Mouse (Mus musculus) CD4-positive helper T cell, adult 2 months (primary cell): ENCODE measurements at regions not wholly inside any gene's neighbourhood (a gene's known extent, or its start where the extent isn't known, plus 50 kb on each side); places are given as distances from the start of the nearest gene placed in this dataset.

Experiments
- DNase-seq: peaks from one replicate; pipeline ENCODE4 v3.0.0-alpha.2; 2012; ENCODE audit warnings: low read depth, missing footprints, low spot score

DNA sequence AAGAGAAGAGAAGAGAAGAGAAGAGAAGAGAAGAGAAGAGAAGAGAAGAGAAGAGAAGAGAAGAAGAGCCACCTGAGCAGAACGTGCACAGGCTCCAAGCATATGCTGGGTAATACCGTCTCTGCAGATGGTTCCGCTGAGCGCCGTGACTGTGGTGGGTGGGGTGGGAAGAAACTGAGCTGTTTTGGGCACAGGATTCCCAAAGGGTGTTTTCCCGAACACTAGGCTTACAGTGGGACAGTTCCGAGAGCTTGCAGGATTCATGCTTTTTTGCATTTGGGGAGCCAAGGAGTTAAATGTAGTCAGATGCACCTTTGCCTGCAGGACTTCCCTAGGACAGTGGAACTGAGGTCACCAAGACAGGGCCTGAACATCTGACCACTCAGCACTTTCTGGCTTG is 142.3 kb upstream of the Lrfn2 start:
- DNase-seq: no peak

DNA sequence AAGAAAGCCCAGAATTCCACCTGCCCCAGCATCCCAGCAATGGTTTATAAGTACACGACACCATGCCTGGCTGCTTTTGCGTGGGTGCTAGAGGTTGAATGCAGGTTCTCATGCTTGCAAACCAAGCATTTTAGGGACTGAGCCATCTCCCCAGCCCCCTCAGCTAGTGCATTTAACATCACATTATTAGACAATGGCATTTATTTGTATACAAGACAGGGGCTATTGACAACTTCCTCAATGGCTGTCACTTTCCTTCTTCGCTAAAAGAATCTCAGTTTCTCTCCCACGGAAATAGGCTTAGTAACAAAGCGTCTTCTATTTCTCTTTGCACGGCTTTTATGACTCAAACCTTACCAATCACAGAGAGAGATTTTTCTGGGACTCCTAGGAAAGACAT is 141.7 kb upstream of the Lrfn2 start:
- no peak for DNase-seq

DNA sequence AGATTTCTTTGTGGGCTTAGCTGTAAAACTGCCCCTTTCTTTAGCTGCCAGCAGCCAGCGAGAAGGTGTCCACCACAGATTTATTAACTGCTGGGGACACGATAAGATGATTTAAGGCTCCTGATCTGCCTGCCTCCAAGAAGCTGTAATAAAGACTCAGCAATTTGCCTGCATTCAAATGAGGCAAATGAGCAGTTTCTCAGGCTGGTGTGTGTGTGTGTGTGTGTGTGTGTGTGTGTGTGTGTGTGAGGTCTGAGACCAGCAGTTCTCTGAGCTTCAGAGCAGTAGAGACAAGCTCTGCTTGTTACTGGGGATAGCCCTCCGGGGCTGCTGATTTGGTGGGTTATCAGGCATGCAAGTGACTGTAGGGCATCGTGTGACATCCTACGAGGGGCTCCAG is 139.2 kb upstream of the Lrfn2 start:
- DNase-seq: no peak

DNA sequence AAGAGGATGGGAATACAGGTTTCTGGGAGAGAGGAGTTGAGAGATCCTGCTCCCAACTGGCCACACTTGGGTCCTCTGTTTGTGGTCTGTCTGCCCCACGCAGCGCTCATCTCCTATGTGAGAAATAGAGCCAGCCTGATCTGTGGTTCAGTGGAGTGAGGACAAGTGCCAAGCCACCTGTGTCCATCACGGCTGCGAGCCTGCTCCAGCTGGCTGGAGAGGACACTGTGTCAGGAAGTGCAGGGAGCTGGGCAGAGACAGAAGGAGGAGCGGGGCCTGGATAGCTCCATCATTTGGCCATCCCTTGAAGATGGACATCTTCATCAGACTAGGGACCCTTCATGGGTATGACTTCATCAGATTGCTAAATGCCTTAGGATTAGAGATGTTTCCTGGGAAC is 136.4 kb upstream of the Lrfn2 start:
- DNase-seq: no peak

DNA sequence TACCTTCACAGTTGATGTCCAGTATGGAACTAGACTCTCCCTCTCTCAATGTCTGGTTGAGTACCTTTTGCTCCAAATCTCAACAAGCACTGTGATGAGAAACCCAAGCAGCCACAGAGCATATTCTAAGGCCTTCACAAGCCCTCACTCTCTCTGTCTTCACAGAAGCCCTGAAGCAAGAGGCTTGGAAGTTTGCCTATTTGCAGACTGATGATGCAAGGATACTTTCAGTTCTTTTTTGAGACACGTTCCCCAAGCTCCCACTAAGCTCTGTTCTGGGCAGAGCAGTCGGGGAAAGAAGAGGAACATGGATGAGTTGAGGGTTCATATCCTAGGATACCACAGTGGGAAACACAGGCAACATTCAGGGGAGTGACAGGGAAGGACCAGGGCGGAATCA is 134.0 kb upstream of the Lrfn2 start:
- DNase-seq: no peak

DNA sequence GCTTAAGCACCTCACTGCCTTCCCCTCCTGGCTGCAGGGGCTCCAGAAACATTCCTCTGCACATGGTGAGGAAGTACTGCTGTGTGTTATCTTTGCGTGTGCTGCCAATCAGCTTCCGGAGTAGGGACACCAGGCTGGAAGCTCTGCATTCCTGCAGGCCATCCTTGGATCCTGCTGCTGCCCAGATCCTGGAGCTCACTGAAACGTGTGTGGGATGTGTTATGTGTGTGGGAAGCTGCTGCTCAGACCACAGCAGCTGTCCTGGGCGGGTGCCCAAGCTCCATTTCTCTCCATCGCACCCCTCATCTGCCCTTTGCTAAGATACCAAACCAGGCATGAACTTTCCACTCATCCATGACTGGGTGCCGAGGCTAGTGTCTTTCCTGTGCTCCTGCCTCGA is 129.5 kb upstream of the Lrfn2 start:
- DNase-seq: no peak

DNA sequence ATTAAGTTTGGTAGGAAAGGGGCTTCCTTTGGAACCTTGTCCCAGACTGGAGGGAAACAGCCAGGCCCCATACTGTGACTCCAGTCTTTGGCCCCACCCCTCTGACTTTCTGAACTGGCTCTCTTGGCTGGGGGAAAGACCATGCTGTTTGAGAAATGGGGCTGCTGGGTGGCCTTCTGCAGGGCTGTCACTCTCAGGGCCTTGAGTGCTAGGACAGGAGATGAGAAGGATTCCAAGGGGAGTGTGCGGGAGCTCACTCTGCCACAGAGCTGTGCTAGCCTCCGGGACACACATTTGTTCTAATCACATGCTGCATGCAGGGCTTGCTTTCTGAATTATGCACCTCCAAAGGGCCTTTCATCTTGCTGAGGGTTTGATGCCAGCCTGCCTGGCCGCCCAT is 124.3 kb upstream of the Lrfn2 start:
- no peak for DNase-seq

DNA sequence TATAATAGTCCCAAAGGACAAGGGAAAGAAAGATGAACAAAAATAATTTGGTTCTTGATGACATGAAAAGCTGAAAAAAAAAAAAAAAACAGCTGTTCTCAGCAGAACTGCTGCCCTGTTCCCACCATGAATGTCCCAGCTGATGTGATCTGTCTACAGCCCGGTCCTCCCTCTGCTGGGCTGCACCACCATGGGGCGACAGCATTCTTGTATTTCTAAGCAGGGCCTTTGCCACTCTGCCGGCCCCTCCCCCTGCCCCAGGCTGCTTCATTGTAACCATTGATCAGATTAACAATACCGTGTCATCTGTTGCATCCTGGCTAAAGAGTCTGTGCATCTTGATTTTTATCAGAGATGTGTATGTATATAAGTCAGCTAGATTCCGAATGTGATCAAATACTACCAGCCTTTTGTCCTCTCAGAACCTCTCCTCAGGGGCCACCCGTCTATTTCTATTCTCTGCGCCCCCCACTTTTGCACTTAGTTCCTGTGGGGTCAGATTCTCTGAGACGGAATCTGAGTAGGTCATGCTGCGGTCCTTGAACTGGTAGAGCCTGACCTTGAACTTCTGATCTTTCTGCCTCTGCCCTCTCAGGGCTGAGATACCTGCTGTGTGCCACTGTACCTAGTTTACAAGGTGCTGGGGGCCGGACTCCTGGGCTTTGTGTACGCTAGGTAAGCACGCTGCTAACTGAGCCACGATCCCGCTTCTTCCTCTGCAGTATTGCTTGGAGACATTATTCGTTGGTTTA is 117.2 kb upstream of the Lrfn2 start:
- DNase-seq: no peak

DNA sequence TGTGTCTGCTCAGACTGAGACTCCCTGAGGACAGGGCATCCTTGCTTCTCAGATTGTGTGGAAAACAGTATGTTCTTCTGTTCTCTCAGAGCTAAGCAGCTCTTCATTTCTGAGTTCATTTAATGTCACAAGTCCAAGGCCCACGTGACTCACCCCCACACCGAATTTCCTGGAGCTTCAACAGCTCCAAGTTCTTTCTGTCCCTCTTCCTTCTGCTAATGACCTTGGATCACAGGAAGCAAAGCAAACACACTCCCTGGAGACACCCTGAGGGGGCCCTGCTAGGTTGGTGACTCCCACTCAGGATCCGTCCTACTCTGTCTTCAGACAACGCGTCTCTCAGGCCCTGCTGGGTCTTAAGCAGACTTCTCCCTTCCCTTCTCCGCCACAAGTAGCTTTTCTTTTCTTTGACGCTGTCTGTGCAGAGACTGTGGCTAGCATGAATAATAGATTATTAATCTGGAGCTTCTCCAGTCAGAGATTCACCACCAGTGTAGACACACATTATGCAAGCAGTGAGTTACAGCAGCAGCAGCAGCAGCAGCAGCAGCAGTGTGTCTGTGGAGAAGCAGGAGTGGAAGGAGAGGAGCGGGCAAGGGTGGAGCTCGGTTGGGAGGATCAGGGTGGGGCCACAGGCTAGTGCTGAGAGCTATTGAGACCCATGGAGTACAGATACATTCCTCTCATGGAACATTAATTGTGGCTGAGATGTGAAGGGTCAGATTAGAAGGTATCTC is 115.4 kb upstream of the Lrfn2 start:
- no peak for DNase-seq

DNA sequence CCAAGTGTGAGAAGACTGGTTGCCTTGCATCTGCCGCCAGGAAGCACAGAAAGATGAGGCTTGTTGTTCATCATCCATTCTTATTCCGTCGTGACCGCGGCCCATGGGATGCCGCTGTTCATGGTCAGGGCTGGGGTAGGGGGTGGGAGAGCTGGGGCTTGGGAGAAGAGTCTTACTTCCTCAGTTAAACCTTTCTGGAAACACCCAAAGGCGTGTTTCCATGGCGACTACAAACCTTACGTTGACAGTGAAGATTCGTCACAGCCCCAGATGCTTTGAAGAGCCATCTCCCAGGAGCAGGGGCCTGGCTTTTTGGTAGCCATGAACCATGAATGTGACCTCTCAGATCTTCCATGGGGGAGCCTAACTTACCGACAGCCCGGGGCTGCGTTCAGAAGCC is 114.6 kb upstream of the Lrfn2 start:
- DNase-seq: no peak

DNA sequence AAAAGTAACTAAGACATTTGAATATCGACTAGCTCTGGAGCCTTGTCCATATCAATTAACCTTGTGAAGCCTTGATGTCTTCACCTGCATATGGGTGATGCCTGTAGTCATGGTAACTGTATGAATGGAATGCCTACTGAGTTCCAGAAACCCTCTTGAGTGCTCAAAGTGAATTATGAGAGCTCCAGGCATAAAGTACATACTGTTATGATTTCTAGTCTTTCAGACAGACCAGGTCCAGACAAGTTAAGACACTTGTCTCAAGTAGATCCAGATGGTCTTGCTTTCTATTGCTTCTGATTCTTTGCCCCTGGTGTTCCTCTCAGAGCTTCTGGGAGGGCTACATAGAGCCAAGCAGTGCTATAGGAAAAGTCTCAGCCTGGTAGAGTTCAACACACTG is 112.5 kb upstream of the Lrfn2 start:
- DNase-seq: no peak

DNA sequence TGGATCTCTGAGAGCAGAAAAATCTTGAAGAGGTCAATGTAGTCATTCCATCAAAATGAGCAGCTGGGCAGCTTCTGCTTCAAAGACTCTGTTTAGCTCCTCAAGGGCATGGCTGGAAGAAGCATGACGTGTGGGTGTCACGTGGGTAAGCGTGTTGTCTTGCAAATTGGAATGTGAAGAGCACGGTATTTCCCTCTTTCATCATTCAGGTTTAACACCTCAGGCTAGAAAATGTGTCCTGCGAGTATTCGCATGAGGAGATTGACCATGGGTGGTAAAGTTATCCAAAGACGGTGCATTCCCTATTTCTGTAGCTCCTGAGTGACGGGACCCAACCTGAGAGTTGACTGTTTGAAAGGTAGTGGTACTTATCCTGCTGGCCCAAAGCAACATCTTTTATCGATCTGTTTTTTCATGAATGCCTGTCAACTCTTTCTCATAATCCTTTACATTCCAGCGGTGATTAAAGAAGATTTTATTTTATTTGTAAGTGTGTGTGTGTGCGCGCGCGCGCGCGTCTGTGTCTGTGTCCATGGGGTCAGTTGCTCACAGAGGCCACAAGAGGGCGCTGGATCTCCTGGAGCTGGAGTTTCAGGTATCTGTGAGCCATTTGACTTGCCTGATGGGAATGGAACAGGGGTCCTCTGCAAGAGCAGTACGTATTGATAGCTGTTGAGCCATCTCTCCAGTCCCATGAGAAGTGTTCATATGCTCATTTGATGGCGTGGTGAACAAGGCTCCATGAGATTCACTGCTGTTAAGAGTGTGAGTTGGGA is 109.9 kb upstream of the Lrfn2 start:
- DNase-seq: no peak

DNA sequence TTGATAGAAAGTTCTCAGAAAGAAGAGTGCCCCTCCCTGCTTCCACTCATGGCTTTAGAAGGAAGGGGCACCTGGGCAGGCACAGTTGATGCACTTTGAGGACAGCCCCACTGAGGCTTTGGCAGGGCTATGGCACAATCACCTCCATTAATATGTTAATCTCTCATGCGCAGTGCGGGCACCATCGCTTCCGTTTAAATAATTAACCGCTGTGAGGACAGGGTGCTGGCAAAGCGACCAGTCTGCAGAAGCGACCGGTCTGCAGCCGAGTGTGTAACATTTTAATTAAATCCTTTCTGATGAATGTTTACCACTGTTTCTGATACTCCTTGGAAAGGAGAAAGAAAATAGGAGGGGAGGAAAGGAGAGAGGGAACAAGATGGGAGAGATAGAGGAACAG is 108.3 kb upstream of the Lrfn2 start:
- DNase-seq: no peak

DNA sequence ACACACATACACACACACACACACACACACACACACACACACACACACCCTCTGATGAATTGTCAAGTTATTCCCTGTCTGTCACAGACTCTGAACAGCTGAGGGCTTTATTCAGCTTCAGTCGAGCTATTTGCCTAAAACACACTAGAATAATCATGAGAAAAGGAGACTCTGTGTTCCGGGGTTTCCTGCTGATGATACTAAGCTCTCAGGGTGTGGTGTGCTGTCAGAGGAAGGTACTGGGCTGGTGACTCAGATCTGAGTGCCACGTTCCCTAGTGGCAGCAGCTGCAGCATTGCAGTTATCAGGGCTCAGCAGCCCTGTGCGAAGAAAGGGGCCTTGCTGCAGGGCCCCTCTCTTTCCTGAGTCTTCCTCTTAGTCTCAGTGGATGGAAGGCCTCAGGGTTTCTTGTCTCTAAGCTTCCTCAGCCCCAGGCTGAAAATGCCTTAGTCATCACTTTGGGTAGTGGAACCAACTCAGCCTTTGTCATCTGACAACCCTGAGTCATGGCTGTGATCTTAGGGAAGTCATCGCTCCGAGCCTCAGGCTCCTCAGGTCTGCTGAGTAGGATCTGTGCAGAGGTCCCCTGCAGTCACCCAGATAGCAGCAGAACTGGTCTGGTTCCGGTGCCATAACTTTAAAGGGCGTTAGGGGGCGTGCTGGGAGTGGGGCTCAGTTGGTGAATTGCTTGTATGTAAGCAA is 106.8 kb upstream of the Lrfn2 start:
- no peak for DNase-seq

DNA sequence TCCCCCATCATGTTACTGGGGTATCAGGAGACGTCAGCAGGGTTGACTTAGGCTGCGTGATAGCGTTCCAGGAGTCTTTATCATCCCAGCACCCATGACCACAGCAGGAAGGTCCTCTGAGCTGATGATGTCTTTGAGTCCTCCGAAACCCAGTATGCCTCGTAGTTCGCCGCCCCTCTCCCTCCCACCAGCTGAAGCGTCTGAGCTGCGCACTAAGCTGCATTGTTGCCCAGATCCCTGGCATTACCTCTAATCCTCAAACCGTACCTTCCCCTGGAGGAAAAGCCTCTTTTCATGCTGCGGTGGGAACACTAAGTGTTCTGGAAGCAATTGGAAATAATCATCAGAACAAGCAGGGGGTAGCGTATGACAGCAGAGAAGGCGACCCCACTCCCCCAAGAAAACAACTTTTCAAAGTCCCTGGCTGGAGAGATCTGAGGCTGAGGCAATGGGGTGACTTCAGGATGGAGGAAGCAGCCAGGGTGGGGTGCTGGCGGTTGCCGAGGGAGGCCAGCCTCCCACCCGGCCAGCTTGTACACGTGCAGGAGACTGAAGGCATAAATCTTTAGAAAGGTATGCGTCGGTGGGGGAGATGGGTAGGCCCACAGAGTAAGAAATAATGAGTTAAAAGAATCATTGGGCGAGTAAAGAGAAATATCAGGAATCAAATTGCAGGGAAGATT is 93.7 kb upstream of the Lrfn2 start:
- DNase-seq: no peak

DNA sequence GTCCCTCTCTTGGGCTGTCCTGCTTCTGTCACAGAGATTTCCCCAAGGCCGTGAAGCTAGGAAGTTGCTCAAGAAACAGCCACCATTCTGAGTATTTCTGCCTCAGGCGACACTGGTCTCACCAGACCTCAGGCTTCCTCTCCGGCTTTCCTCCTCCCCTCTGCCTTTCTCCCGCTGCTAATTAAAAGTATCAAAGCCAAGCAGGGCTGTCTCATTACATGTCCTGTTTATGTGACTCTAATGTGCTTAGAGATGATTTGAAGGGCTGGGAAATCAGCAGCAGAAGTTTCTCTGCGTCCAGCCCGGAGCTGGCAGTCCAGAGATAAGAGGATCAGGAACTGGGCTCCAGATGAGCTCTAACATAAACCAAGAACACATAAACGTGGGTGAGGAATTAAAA is 84.3 kb upstream of the Lrfn2 start:
- no peak for DNase-seq

DNA sequence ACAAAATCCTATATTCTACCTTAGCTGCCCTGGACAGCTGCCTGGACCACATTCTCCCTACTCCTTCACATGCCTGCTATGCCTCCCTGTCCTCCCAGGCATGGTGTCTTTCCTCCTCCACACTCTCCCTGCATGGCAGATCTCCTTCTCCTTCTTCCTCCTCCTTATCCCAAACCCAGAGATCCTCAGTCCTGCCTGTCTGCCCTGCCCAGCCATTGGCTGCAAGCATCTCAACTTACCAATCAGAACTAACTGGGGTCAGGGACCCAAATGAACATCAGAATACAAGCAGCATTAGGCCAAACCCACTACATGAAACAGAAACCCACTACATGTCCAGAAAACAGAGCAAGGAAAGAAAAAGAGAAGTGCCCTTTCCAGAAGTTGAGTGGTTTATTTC is 81.3 kb upstream of the Lrfn2 start:
- no peak for DNase-seq

DNA sequence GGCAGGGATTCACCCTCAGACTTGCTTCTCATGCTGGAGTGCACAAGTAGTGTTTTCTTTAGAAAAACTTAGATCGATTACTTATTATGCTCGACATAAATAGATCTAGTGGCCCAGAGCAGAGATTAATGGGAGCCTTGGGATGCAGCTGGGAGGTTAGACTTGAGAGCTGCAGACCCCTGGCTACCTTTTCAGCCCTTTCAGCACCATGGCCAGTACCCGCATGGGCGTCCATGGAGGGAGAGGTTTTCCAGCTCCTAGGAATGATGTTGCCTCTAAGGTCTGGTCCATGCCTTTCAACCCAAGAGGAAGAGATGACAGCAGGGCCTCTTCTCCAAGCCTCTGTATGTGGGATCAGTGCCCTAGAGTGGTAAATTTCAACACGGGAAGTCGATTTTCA is 73.3 kb upstream of the Lrfn2 start:
- DNase-seq: no peak

DNA sequence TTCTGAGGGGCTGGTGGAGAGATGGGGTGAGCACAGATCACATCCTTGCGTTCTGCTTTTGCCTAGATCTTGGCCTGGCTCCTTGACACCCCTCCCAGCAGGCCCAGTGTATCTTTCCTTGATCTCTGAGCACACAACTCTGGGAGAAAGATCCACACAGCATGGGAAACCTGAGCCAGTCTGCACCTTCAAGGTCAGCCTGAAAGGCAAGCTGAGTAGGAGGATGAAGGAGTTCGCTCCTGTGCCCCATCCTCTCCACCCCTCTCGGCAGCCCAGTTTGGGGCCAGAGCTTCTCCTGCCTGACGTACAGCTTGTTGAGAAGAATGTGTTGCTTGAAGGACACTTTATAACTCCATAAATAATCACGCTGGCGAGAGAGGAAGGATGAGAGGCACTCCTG is 61.7 kb upstream of the Lrfn2 start:
- no peak for DNase-seq

DNA sequence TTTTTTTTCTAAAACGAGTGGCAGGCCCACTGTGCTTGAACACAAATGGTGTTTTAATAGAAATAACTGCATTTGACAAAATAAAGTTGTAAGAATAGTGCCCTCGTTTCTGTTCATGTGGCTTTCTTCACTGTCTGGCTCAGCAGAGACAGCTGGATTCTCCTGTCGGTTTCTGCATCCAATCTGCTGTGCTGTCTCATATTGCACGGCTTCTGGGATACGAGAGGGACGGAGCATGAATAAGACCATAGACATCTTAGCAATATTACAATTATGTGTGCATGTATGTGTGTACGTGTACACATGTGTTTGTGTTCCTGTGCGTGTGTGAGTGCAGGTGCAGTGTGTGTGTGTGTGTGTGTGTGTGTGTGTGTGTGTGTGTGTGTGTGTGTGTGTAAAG is 54.7 kb upstream of the Lrfn2 start:
- no peak for DNase-seq

DNA sequence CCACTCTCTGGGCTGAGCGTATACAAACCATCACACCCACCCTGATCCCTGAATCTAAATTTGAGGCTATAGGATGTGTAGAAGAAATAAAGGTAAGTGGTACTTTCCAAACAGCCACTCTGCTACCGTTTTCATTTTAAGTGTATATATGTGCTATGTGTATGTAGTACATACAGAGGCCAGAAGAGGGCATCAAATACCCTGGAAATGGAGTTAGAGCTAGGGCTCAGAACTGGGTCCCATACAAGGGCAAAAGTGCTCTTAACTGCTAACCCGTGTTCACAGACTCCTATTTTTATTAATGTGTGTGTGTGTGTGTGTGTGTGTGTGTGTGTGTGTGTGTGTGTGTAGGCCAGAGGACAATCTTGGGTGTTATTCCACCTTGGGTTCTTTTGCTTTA is 51.6 kb upstream of the Lrfn2 start:
- no peak for DNase-seq

DNA sequence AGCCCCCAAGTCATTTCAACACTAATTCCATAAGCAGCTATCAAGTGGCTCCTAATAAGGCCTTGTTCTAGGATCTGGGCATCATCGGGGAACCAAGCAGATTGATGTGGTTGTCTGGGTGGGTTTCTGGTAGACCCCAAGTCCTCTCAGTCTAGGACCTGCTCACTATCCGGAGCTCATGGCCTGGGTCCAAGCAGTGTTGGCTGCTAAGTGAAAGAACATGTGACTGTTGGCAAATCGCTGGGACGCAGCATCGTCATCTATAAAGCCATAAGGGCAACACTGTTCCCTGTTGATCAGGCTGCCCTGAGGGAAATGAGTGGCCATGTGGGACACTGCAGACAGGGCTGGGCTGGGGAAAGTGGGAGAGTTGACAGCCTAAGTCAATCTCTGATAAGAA is 50.2 kb upstream of the Lrfn2 start:
- no peak for DNase-seq
